Comparison of ENCODE assay signal across 8 mouse cellular contexts in genomic region chr10:62792177-62793090, GRCm38 (mm10). TPM values are rescaled to one million over a fixed set of nuclear protein-coding genes. Genes with fewer than 3 reads are reported as not detected.
DNase-seq lines count a peak whose midpoint lies in the region; ATAC-seq and TF ChIP-seq lines count a peak whose summit lies in the region.

Gene Ccar1, minus strand, starts transcription at chr10:62792286.

- WGBS in heart, embryonic 11.5 days (ENCODE audit: insufficient replicate concordance), result 2% methylated on average over 55 of the region's 55 CpGs
- 2% methylated on average over 52 of the region's 55 CpGs for WGBS in kidney, embryonic 16.5 days
- WGBS in liver, adult 2 months, result 4% methylated on average over 55 of the region's 55 CpGs

- no peaks in the 10 kb centered on the region for H3K9me3 ChIP-seq in erythroblast, embryonic 14.5 days (ENCODE audit: control insufficient read depth, low read length)
- no peaks in the 10 kb centered on the region for H3K9me3 ChIP-seq in heart, embryonic 11.5 days (replicated peaks; ENCODE audit: control insufficient read depth, low read length)
- no peaks in the 10 kb centered on the region for H3K9me3 ChIP-seq in kidney, embryonic 16.5 days (ENCODE audit: low read length)

- peak within 1 kb of the TSS; percentile 79 for H3K4me3 ChIP-seq in C2C12 (ENCODE audit: insufficient read depth, poor library complexity, severe bottlenecking)
- H3K4me3 ChIP-seq in erythroblast, embryonic 14.5 days (replicated peaks), result peak within 1 kb of the TSS; percentile 97
- H3K4me3 ChIP-seq in heart, embryonic 11.5 days (ENCODE audit: low read depth, low read length), result peak within 1 kb of the TSS; percentile 98
- H3K4me3 ChIP-seq in kidney, embryonic 16.5 days (ENCODE audit: low read length), result peak within 1 kb of the TSS; percentile 97
- H3K4me3 ChIP-seq in liver, adult 2 months (ENCODE audit: insufficient read depth, low read depth, low read length), result peak within 1 kb of the TSS; percentile 85
- H3K4me3 ChIP-seq in myocyte, result peak within 1 kb of the TSS; percentile 74

- DNase-seq in brain, embryonic 14.5 days (ENCODE audit: low read depth), result peak; percentile 100
- DNase-seq in liver, adult 2 months (ENCODE audit: extremely low read depth, low read depth, low spot score), result peak; percentile 94
- DNase-seq in splenic B cell, adult 2 months (ENCODE audit: low read depth, low spot score), result peak; percentile 99

- peaks cover 46% of the 10 kb centered on the region for H3K79me2 ChIP-seq in C2C12 (ENCODE audit: control insufficient read depth, insufficient read depth)
- no peaks in the 10 kb centered on the region; the same call in 1 of the 2 replicates for H3K79me2 ChIP-seq in liver, adult 2 months (ENCODE audit: control insufficient read depth, insufficient read depth, low read length)
- peaks cover 42% of the 10 kb centered on the region for H3K79me2 ChIP-seq in myocyte (ENCODE audit: control insufficient read depth, insufficient read depth)

- peaks cover 39% of the 10 kb centered on the region for H3K79me3 ChIP-seq in C2C12 (ENCODE audit: low read depth)

- no peak for TF ChIP-seq CTCF in C2C12 (IDR thresholded peaks at IDR 0.05; ENCODE audit: control insufficient read depth, insufficient read depth, insufficient read length)
- TF ChIP-seq CTCF in brain, embryonic 14.5 days (IDR thresholded peaks at IDR 0.05; ENCODE audit: borderline replicate concordance, extremely low read depth, insufficient read depth, insufficient read length), result no peak
- no peak for TF ChIP-seq CTCF in liver, adult 2 months (IDR thresholded peaks at IDR 0.05; ENCODE audit: low read depth, low read length)

- H3K4me2 ChIP-seq in heart, embryonic 11.5 days, result peak within 1 kb of the TSS; percentile 77
- H3K4me2 ChIP-seq in kidney, embryonic 16.5 days (replicated peaks; ENCODE audit: low read depth, low read length), result peak within 1 kb of the TSS; percentile 64
- peak within 1 kb of the TSS; percentile 89 for H3K4me2 ChIP-seq in myocyte (ENCODE audit: low read depth)

- H3K27ac ChIP-seq in heart, embryonic 11.5 days (ENCODE audit: low read depth, low read length), result peak within 1 kb of the TSS; percentile 98
- peak within 1 kb of the TSS; percentile 97 for H3K27ac ChIP-seq in kidney, embryonic 16.5 days (ENCODE audit: low read length)
- H3K27ac ChIP-seq in liver, adult 2 months (replicated peaks; ENCODE audit: insufficient read depth, low read depth, low read length), result peak within 1 kb of the TSS; percentile 77

- peak; percentile 96 for ATAC-seq in heart, embryonic 11.5 days (replicated peaks; ENCODE audit: insufficient number of reproducible peaks, low FRiP score, low TSS enrichment)
- ATAC-seq in kidney, embryonic 16.5 days (ENCODE audit: low FRiP score, low TSS enrichment), result peak; percentile 99

- TF ChIP-seq POLR2A in brain, embryonic 14.5 days (IDR thresholded peaks at IDR 0.05; ENCODE audit: borderline replicate concordance, extremely low read depth, insufficient read depth, insufficient read length, poor library complexity, severe bottlenecking), result peak; percentile 45; the same call in 1 of the 2 replicates
- peak; percentile 78 for TF ChIP-seq POLR2A in liver, adult 2 months (IDR thresholded peaks at IDR 0.05; ENCODE audit: extremely low read depth, insufficient read depth, low read length)
- TF ChIP-seq POLR2A in myocyte (IDR thresholded peaks at IDR 0.05; ENCODE audit: insufficient read length, low read depth), result peak; percentile 80

- H3K9ac ChIP-seq in heart, embryonic 11.5 days (ENCODE audit: low read depth, low read length), result peak within 1 kb of the TSS; percentile 99
- peak within 1 kb of the TSS; percentile 99 for H3K9ac ChIP-seq in kidney, embryonic 16.5 days (replicated peaks; ENCODE audit: low read length)
- peak within 1 kb of the TSS; percentile 95 for H3K9ac ChIP-seq in liver, adult 2 months (ENCODE audit: low read depth, low read length)

- H3K36me3 ChIP-seq in C2C12 (ENCODE audit: control insufficient read depth, insufficient read depth) (peaks cover 31% of the 10 kb centered on the region), myocyte (ENCODE audit: control insufficient read depth, insufficient read depth) (peaks cover 28% of the 10 kb centered on the region)
- peaks cover 31% of the 10 kb centered on the region for H3K36me3 ChIP-seq in erythroblast, embryonic 14.5 days (ENCODE audit: control insufficient read depth)
- H3K36me3 ChIP-seq in heart, embryonic 11.5 days (ENCODE audit: control insufficient read depth, insufficient read depth, low read length), result peaks cover 16% of the 10 kb centered on the region
- peaks cover 28% of the 10 kb centered on the region for H3K36me3 ChIP-seq in kidney, embryonic 16.5 days (ENCODE audit: insufficient read depth, low read length)
- H3K36me3 ChIP-seq in liver, adult 2 months (ENCODE audit: control insufficient read depth, insufficient read depth, low read length), result peaks cover 22% of the 10 kb centered on the region
- H3K36me3 ChIP-seq in splenic B cell, adult 2 months (ENCODE audit: control insufficient read depth, insufficient read depth, low read length, poor library complexity, severe bottlenecking), result peaks cover 4% of the 10 kb centered on the region; the same call in 1 of the 2 replicates

- H3K27me3 ChIP-seq in C2C12 (ENCODE audit: control insufficient read depth, insufficient read depth, insufficient read length) (no peaks in the 10 kb centered on the region), myocyte (ENCODE audit: control insufficient read depth, insufficient read depth, insufficient read length) (no peaks in the 10 kb centered on the region)
- no peaks in the 10 kb centered on the region for H3K27me3 ChIP-seq in erythroblast, embryonic 14.5 days (ENCODE audit: control insufficient read depth)
- no peaks in the 10 kb centered on the region for H3K27me3 ChIP-seq in heart, embryonic 11.5 days (ENCODE audit: control insufficient read depth, insufficient read depth, low read length)
- H3K27me3 ChIP-seq in kidney, embryonic 16.5 days (ENCODE audit: insufficient read depth, low read length), result no peaks in the 10 kb centered on the region
- no peaks in the 10 kb centered on the region for H3K27me3 ChIP-seq in liver, adult 2 months (ENCODE audit: control insufficient read depth, insufficient read depth, low read length)
- no peaks in the 10 kb centered on the region for H3K27me3 ChIP-seq in splenic B cell, adult 2 months (ENCODE audit: control insufficient read depth, insufficient read depth, low read length, poor library complexity, severe bottlenecking)

- H3ac ChIP-seq in C2C12 (ENCODE audit: control insufficient read depth, insufficient read length, low read depth), result peak within 1 kb of the TSS; percentile 91
- H3ac ChIP-seq in myocyte (ENCODE audit: control insufficient read depth, insufficient read length), result peak within 1 kb of the TSS; percentile 71

- H3K4me1 ChIP-seq in erythroblast, embryonic 14.5 days (ENCODE audit: control insufficient read depth), result peaks cover 26% of the 10 kb centered on the region
- peaks cover 5% of the 10 kb centered on the region; the same call in 1 of the 2 replicates for H3K4me1 ChIP-seq in heart, embryonic 11.5 days (ENCODE audit: control insufficient read depth, insufficient read depth, low read length)
- peaks cover 12% of the 10 kb centered on the region; the same call in 1 of the 2 replicates for H3K4me1 ChIP-seq in kidney, embryonic 16.5 days (ENCODE audit: insufficient read depth, low read length)
- H3K4me1 ChIP-seq in liver, adult 2 months (ENCODE audit: control insufficient read depth, insufficient read depth, low read length), result peaks cover 3% of the 10 kb centered on the region

TF ChIP-seq in C2C12, 6 proteins besides CTCF, POLR2A, EP300 and RAD21:
- TF ChIP-seq CEBPB (IDR thresholded peaks at IDR 0.05; ENCODE audit: low read depth) (no peak), FOSL1 (IDR thresholded peaks at IDR 0.05; ENCODE audit: insufficient read depth, low read length, poor library complexity, severe bottlenecking) (no peak), MYOD1 (IDR thresholded peaks at IDR 0.05; ENCODE audit: control insufficient read depth, insufficient read length, low read depth) (no peak), MYOG (IDR thresholded peaks at IDR 0.05; ENCODE audit: control insufficient read depth, extremely low read depth, insufficient read length) (no peak), MAX (IDR thresholded peaks at IDR 0.05) (peak; percentile 98), USF1 (IDR thresholded peaks at IDR 0.05; ENCODE audit: low read depth) (peak; percentile 95)

TF ChIP-seq in myocyte, 11 proteins besides CTCF, POLR2A, EP300 and RAD21:
- TF ChIP-seq MYOG (IDR thresholded peaks at IDR 0.05; ENCODE audit: control insufficient read depth in 1 of 3, insufficient read depth in 1 of 3, insufficient read length in 2 of 3, low read depth in 2 of 3), result no peak
- TF ChIP-seq REST (IDR thresholded peaks at IDR 0.05; ENCODE audit: insufficient read depth, insufficient read length), result no peak
- no peak for TF ChIP-seq E2F4 (IDR thresholded peaks at IDR 0.05; ENCODE audit: insufficient read depth)
- no peak for TF ChIP-seq MAX (IDR thresholded peaks at IDR 0.05; ENCODE audit: low read depth)
- no peak for TF ChIP-seq TCF3 (IDR thresholded peaks at IDR 0.05; ENCODE audit: insufficient read length, low read depth)
- TF ChIP-seq CEBPB (IDR thresholded peaks at IDR 0.05; ENCODE audit: insufficient read depth, poor library complexity, severe bottlenecking), result no peak
- TF ChIP-seq USF1 (IDR thresholded peaks at IDR 0.05; ENCODE audit: low read depth), result peak; percentile 95
- peak in 1 of 3 experiments; percentile 5 for TF ChIP-seq MYOD1 (IDR thresholded peaks at IDR 0.05; ENCODE audit: control insufficient read depth in 1 of 3, insufficient read length in 2 of 3, low read depth in 2 of 3)
- TF ChIP-seq SRF (IDR thresholded peaks at IDR 0.05; ENCODE audit: control insufficient read depth, insufficient read length, low read depth), result no peak
- TF ChIP-seq POLR2AphosphoS2 (IDR thresholded peaks at IDR 0.05; ENCODE audit: insufficient read length, low read depth), result peak; percentile 78
- TF ChIP-seq TCF12 (IDR thresholded peaks at IDR 0.05; ENCODE audit: insufficient read depth, poor library complexity, severe bottlenecking), result no peak

RNA-seq across cellular contexts. Expression of gene Ccar1, which starts in this region (rescaled TPM):
- 24.7 TPM for polyA plus RNA-seq in C2C12 (2012; fragmentation: generic; extraction: Trizol)
- polyA plus RNA-seq in brain, embryonic 14.5 days (2012; rRNA removed), result 87.2 and 95.7 TPM in 2 replicates
- polyA plus RNA-seq in erythroblast, embryonic 14.5 days (2012), result 0.51 and 0.70 TPM in 2 replicates
- 101 and 106 TPM in 2 replicates for polyA plus RNA-seq in heart, embryonic 11.5 days (2014; fragmentation: Nextera tagmentation; extraction: Ambion mirVana)
- 148 and 149 TPM in 2 replicates for polyA plus RNA-seq in kidney, embryonic 16.5 days (2015; fragmentation: Nextera tagmentation; extraction: Ambion mirVana)
- total RNA-seq in liver, adult 2 months (2014; rRNA removed), result 23.0 and 28.3 TPM in 2 replicates
- polyA plus RNA-seq in liver, adult 2 months (2012; rRNA removed), result 21.3 and 30.1 TPM in 2 replicates
- polyA plus RNA-seq in myocyte (2012; fragmentation: generic; extraction: Trizol), result 27.8 TPM

Comparison
In these comparisons a context has a peak if more than half of its experiments do, and no peak if none do; other contexts are left out.
1. Peak in every context shown above with its lines: DNase-seq, ATAC-seq, H3K4me3 ChIP-seq and H3K27ac ChIP-seq.
2. RNA of gene Ccar1 (polyA plus RNA-seq): 148 to 149 TPM in kidney, embryonic 16.5 days, 101 to 106 TPM in heart, embryonic 11.5 days, 87.2 to 95.7 TPM in brain, embryonic 14.5 days, 21.3 to 30.1 TPM in liver, adult 2 months, 27.8 TPM in myocyte (single experiment) and 24.7 TPM in C2C12 (single experiment); 0.51 to 0.70 TPM in erythroblast, embryonic 14.5 days; every median in the first group is over 10 times any median in the second.